Mouse (Mus musculus) testis, adult 10 weeks (tissue): Measurements from ENCODE around the gene Bsx. TPM values are rescaled to one million over a fixed set of nuclear protein-coding genes. Genes with fewer than 3 reads are reported as not detected.

ENCODE experiments used
- polyA plus RNA-seq: library from polyadenylated mRNA; stranded (reverse); fragments of 350-450 nt; fragmentation: Illumina TruSeq; extraction: RNeasy Lipid Tissue Mini Kit (QIAGEN cat#74804); gene quantifications from one replicate; pipeline ENCODE4 v1.2.3, GENCODE M21; 2014; ENCODE audit warnings: low read depth, low replicate concordance

Gene Bsx
- not detected for polyA plus RNA-seq

GRCm38 (mm10) chr9:40873556-40874470 lies at the start of gene Bsx:
Bsx (plus strand) TSS chr9:40874127.

Other genes starting within 250 kb of the Bsx start
- gene Gm21915, start 203.5 kb upstream of the Bsx start, polyA plus RNA-seq: not detected
- gene Clmp, start 188.2 kb upstream of the Bsx start, polyA plus RNA-seq: 4.2 TPM
- gene Hspa8, start 73.1 kb upstream of the Bsx start, polyA plus RNA-seq: 260 TPM
- gene Jhy, start 90.0 kb downstream of the Bsx start, polyA plus RNA-seq: 85.1 TPM
- 29.1 TPM for gene Crtam, start 130.5 kb downstream of the Bsx start, polyA plus RNA-seq